Mouse (Mus musculus) lung, adult 18-20 months (tissue): ENCODE measurements at regions not wholly inside any gene's neighbourhood (a gene's known extent, or its start where the extent isn't known, plus 50 kb on each side); places are given as distances from the start of the nearest gene placed in this dataset.

Source experiments
- DNase-seq, 2 experiments: peaks; one replicate each; pipeline ENCODE4 v3.0.0; 2022; ENCODE audit warnings: mixed read lengths in 2 of 2

DNA sequence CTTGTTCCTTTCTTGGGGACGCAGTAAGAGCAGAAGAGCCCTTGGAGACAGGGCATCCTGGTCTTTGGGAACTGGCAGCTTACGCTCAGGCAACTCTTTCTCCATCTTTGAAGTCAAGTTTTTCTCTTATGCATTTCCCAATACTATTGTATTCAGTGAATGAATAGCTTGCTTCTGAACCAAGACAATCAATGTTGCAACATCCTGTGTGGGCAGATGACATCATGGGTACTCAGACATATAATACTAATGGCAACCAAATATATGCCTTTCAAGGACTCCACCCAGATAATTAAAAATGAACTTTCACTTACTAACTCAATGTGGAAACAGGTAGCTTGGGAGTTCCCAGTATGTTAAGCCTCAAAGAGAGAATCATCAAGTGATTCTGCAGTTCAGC is 104.6 kb downstream of the Ngf start:
- no peak for DNase-seq

DNA sequence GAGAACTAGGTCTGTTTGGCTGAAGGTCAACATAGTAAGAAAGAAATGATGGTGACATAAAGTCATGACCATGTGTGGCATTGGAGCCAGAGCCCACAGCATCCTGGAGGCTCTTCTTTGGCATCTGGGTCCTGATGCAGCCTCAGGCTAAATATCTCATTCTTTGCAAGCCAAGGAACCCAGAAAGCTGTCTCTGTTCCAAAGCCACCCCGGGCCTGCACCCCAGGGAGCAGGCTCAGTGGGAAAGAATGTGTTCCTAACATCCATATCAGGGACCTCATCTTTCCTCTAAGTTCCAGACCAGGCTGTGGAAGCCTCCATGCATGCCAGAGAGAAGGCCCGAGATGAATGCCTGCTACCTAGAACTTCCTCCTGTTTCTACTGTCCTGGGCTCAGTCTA is 107.2 kb downstream of the Ngf start:
- DNase-seq, result no peak

DNA sequence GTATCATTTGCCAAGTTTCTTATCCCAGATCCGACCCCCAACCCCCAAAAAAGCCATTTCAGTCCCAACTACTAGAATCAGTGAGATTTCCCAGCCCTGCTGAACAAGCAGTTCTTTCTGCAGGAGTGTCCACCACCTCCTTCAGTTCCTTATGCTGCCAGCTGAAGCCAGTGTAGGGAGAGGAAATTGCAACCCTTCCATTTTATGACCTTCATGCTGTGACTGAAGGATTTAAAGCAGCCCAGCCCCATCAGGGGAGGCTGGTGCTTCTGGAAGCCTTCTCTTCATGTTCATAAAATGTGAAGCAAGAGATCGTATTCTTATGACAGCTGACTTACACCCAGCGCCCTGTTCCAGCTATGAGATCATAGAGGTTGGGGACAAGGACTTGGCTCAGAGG is 112.1 kb downstream of the Ngf start:
- DNase-seq, result no peak

DNA sequence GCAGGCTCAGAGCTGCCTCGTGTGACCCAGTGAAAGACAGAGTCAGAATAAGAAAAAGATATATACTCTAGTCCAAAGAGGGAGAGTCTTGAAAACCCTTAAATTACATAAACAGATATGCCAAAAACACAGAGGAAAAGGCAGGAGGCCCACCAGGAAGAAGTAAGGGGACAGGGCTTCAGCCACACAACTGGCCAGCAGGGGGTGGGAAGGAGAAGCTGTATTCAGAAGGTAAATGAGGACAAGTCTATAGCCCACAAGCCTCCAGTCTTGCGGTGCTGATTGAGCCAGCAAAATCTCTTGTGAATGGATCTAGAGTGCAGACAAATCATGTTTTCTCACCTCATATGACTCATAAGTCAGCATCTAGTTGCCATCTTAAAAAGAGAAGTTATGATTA is 115.4 kb downstream of the Ngf start:
- DNase-seq, result no peak

DNA sequence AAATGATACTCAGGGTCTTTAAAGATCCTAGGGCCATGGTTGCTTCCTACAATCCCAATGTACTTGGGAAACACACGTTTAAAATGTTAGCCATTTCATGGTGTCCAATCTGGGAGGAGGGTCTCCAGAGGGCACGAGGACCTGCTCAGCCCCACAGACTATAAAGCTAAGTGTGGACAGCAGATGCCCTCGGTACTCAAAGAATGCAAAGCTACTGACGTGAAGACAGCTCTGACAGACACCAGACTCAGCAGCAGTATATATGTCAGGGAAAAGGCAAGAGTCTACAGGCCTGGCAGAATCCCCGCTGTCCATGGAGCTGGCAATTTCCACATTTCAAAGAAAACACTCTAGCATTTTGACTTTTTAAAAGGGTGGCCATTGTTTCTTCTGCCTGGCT is 116.5 kb downstream of the Ngf start:
- no peak for DNase-seq

DNA sequence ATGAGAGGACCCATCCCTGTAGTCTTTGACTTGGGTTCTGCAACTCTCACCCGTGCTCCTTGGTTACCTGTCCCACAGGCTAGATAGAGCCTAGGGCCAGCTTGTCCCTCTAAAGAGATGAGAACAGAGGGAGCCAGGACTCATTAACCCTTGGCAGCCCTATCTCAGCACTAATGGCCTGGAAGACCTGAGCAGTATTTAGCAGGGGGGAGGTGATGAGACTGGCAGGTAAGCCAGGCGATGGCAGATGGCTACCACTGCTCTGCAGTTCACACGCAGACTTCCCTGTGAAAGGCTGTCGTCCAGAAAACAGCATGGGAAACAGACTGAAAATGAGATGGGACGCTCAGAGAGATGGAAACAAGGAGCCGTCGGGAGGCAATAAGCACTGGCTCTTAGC is 122.3 kb downstream of the Ngf start:
- DNase-seq, result no peak

DNA sequence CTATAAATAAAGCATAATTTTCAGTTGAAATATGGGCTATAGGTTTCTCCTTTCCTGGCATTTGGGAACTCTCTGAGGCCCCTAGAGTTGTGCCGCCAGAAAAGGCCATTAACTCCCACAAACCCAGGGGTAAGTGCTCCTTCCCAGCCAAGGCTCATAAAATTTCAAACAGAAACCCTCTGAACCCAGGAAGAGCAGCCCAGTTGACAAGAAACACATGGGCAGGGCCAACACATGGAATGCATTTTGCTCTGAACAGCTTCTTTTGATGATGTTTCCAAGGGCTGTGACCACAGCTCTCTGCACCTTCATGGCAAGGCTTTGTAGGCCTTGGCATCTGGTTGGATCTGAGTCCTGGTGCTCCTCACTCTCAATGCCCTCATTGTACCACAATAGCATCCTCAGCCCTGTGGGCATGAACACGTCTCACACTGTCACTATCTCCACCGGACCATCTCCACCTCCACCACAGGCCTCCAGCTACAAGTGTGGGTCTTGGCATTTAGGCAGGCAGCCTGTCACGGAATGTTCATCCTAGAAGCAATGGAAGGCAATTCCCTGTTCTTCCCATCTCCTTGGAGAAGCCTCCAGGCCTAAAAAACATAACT is 127.3 kb downstream of the Ngf start:
- DNase-seq, result no peak

DNA sequence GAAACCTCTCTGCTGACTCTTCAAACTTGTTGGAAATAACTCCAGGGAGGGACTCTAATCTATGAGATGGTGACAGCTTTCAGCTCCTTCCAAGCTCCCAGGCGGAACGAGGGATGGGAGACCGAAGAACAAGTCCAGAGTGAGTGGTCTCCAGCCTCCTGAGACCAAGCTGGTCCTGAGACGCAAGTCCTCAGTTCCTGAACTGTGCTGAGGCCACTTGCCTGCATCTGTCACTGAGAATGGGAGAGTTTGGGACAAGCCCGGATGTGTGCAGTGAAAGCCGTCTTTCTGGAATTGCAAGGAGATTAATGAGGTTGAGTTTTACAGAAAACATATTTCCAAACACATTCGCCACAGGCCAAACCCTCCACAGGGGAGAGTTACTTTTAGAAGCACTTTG is 129.3 kb downstream of the Ngf start:
- DNase-seq, result no peak

DNA sequence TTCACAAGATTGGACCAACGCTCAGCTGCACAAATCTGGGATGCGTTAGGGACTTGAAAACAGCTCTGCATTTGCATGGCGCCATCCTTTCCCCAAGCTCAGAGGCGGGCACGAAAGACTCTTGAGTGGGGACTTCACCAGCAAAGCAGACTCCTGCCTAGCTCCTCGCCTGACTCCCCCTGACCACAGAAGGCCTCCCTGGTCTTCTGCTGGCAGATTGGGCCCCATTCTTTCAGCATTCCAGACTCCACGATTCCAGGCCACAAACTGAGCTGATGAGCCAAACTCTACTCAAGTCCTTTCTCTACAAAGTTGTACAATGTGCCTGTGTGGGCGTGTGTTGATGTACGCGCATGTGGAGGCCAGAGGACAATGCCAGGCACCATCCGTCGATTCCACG is 131.6 kb upstream of the Tspan2 start:
- no peak for DNase-seq

DNA sequence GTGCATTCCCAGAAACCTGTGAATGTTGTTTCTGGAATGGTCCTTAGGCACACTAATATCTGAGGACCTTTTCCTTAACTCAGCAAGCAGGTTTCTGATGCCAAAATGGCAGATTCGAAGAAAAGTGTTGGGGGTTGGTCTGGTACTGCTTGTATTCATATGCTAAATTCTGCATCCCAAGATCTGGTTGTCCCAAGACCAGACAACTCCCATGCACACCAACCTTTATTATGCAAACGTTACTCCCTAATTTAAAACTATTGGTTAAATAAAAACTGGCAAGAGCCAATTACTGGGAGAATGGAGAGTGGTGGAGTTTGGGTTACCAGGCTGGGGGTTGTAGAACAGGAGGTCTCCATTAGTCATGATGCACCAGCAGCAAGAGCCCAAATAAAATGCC is 129.0 kb upstream of the Tspan2 start:
- no peak for DNase-seq

DNA sequence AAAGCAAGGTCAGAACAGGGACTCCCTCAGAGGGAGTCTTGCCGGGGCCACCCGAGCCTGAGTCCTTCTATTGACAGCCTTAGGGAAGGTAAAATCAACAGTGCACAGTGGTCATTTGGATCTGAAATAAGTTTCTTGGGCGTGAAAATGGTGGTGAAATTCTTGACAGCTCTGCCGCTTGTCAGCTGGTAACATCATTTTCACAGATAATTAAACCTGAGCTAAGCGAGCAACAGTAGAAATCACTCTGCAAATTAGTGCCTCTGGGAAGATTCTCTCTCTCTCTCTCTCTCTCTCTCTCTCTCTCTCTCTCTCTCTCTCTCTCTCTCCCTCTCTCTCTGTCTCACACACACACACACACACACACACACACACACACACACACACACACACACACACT is 123.4 kb upstream of the Tspan2 start:
- DNase-seq, result no peak

DNA sequence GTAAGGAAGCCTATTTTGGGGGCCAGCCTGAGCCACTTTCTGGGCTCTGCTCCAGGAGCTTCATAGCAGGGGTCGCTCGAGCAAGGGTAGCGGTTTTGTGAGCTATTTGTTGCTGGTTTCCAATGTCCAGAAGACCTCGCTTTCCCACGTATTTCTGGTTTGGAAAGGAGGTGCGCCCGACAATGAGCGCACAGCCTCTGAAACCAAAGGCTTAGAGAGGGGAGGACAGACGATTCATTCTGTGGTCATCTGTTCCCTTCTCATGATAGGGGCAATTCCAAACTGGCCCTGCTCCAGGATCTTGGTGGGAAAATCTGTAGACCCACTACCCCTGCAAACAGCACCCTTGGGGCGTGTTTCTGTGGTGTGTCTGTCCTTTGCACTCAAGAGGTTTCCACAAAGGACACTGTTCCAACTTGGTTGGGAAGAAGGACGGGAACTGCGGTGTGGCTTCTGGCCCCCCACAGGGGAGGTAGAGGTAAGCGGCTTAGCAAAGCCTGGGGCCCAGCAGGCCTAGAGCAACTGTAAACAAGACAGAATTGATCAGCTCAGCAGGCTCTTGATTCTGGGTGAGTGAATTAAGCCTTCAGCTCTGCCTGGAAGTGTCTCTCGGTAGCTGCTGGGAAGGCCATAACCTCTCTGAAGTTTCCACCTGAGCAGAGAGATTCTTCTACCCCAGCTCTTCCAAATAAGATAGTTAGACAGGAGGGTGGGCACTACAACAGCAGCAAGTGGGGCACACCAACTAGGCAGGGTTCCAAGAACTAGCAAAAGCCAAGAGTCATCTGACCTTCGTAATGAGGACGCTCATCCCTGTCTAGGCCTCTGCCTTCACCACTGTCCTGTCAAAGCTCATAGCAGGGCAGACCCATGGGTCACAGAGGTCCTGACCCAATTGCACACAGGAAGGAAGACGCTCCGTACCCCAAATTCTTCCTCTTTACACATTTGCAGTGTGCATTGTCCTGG is 122.6 kb upstream of the Tspan2 start:
- no peak for DNase-seq

DNA sequence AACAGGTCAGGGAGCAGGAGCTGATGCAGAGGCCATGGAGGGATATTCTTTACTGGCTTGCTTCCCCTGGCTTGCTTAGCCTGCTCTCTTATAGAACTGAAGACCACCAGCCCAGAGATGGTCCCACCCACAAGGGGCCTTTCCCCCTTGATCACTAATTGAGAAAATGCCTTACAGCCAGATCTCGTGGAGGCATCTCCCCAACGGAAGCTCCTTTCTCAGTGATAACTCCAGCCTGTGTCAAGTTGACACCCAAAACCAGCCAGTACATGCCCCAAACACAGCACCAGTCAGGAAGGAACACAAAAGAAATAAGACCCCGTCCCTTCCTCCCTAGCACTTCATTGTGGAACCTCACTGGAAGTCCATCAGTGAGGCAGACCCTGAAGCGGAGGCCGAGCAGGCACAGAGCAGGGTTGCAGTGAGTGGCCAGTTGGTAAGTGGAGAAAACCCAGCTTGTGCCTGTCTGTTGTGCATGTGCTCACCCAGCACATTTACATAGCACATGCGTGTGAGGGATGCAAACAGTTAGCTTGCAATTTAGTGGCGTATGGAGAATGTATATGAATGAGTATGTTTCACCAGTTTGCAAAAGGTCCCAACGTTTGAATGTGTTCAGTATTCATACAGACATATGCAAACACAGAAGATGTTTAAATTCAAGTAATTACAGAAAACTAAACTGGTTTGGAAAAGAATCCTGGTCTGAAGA is 114.5 kb upstream of the Tspan2 start:
- no peak for DNase-seq

DNA sequence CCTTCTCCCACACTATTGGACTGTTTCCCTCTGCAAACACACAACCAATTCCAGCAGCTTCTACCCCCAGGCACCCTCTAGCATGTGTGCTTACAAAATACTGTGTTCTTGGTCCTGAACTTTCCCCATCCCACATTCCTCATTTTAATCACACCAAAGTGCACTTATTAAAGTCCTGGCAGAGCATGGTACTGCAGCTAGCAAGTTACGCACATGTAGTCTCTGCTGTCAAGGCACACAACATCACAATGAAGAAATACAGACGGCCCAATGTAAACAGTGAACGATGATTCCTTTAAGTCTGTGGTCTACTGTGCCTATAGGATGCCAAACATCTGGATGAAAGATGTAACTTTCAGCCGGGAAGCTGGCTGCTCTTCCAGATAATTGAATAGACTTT is 98.3 kb upstream of the Tspan2 start:
- DNase-seq, result no peak

DNA sequence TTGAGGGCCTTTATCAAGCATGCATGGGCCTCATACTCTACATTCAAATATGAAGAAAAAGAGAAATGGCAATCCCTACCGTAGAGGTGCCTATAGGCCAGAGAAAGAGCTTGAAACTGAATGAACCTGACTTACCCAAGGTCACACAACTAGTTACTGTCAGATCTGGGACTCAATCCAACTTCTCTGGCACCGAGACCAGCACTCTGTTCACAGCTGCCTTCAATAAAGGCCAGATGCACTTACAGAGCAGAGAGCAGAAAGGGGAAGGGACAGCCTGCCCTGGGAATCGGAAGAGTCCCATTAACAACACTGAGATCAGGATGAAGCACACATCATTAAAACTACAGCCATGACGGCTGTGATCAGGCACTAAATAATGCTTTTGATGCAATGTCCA is 97.7 kb upstream of the Tspan2 start:
- DNase-seq, result no peak

DNA sequence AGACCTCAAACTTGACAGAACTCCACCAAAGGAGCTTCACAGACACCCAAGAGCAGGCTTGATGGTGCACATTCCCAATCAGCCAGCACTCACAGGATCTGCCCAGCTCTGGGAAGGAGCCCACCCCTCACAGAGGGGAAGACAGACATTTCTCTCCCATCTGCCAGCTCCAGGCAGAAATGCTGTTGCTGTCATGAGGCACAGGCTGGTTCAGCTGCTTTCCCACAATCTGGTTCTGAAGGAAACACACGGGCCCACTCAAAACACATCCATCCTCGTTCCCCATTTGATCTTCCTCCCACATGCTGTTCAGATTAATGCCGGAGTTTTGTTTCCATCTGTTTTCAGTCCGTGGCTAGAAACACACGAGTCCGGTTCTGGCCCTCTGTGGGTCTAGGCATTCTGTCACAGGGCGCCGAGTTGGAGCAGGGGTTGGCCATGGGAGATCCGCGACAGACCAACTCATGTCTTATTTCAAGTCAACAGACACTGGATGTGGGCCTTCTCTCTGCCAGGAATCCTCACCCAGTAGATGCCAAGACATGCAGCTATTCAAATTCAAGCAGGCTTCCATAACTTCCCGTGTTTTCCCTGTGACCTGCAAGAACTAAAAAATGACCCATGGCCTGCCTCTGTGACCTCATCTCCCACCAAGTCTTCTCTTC is 89.9 kb upstream of the Tspan2 start:
- no peak for DNase-seq

DNA sequence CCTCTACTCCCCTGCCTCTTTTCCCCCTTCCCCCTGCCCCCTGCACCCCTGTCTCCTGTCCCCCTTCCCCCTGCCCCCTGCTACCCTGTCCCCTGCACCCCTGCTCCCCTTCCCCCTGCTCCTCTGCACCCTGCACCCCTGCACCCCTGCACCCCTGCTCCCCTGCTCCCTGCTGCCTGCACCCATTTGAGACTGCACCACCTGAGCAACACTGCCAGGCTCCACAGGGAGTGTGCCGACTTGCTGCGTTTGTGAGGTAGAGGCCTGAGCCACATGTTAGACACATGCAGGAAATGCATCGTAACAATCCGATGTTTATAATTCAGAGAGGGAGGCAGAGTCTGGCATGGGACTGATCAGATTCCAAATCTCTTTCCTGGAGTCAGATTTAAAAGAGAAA is 85.9 kb upstream of the Tspan2 start:
- DNase-seq, result no peak

DNA sequence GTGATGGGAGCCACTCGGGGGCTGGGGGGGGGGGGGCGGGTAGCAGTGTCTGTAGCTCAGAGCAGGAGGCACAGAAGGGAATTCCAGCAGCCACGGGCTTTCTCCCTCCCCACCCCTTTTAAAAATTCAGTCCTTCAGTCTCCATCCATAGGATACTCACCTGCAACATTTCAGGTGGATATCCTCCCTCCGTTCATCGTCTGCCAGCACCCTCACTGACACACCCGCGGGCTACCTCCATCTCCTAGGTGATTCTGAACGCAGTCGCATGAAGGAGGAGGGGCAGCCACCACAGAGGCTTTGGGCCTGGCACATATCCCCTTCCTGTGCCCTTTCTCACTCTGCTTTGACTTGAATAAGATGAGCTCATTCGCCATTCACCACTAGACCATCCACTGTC is 79.4 kb upstream of the Tspan2 start:
- DNase-seq, result no peak

DNA sequence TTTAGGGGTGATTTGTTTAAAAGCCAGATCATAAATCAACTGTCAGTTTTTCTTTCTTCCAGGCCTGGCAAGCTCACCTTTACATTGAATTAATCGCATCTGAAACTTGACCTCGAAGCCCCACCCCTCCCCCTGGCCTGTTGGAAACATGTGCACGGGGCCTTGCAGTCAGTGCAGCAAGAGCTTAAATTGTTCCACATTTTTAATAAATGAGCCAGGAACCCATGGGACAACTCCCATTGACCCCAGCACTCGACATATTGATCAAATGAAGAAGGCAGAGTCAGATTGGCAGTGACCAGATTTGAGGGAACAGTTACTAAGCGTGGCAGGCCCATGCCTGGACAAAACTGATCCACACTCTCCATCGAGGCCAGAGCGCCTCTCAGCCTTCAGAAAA is 77.2 kb upstream of the Tspan2 start:
- DNase-seq, result no peak

DNA sequence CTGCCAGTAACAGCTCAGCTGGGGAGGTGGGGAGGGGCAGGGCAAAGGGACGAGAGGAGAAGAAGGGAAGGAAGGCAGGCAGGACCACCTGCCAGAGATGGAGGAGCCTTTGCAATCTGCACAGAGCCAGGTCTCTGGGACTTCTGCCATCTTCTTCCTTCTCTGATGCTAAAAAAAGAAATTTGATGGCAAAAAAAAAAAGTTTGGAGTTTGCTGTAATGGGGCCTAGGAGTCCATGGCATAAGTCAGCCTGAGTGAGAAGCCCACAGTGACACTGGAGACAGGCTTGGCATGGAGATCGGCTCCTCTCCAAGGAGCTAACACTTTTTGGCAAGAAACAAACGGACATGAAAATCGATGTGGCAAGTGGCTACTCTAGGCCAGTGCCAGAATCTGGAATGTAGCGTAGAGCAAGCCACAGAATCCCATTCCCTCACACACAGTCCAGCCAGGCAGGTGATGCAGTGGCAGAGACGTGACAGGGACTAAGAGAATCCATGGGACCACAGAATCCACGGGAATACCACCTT is 76.7 kb upstream of the Tspan2 start:
- no peak for DNase-seq

DNA sequence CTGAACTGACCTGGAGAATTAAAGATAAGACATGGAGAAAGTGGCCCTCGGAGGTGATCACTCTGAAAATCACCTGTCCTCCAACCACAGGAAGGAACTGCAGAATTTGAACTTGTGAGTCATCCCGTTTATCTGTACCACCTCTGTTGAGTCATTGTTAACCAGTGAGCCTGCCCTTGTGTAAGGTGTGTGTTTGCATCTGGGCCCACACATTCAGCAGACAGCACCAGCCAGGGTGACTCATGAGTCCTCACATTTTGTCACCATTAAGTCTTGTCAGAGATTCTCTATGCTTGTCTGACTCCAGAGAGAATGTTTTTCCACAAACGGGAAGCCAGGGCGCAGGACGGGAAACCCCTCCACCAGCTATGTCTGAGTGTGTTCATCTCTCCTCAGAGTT is 75.0 kb upstream of the Tspan2 start:
- DNase-seq, result no peak

DNA sequence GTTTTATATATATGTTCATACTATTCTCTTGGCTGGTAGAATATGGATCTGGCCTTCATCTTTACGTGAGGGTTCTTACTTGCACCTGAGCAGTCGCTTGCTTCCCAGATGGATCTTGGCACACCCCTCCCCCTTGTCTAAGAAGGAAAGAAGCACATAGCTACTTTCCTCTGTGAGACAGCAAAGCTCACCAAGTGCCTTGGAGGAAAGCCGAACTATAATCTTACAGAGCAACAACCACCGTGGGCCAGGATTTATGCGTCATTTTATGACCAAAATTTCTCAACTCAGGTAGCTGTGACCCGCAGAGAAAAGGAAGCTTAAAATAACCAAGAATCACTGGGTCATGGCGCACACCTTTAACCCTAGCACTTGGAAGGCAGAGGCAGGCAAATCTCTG is 73.0 kb upstream of the Tspan2 start:
- no peak for DNase-seq

DNA sequence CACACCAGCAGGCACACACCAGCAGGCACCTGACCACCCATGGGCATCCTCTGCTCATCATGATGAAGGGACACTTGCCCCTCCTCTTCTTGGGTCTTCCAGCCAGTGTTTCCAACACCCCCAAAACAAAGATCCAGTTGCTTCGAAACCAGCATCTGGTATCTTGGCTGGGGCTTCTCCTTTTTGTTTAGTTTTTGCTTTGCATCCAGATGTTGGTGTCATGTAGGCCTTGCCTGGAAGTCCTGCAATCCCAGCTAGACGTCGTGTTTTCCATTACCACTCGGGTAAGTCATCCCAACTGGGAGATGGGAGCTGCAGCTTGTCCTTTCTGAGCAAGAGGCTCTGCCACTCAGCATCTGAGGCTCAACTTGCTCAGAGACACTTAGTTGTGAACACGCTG is 70.6 kb upstream of the Tspan2 start:
- DNase-seq, result no peak
